Mouse (Mus musculus) CH12.LX (cell line): Measurements from ENCODE around the gene Atpaf1. TPM values are rescaled to one million over a fixed set of nuclear protein-coding genes. Genes with fewer than 3 reads are reported as not detected.

Experiments
- DNase-seq: peaks from one replicate; pipeline ENCODE4 v3.0.0-alpha.2; 2013; ENCODE audit errors: extremely low read depth
- H3K27ac ChIP-seq: 2 replicates; pipeline ENCODE4 v1.5.1; 2012; ENCODE audit warnings: low read depth, mild to moderate bottlenecking, control low read depth, moderate library complexity; ENCODE audit not compliant: insufficient read depth
- H3K27me3 ChIP-seq: replicated peaks from 2 replicates; pipeline ENCODE3; 2012; ENCODE audit warnings: inconsistent platforms
- H3K36me3 ChIP-seq, 2 experiments: replicated peaks in 1 of 2; 2 replicates each; pipeline versions ENCODE3 to v1.6.1; 2012; ENCODE audit warnings: inconsistent platforms in 1 of 2, low read length in 1 of 2, mild to moderate bottlenecking in 1 of 2, mixed read lengths in 1 of 2, moderate library complexity in 1 of 2; ENCODE audit not compliant: control insufficient read depth in 1 of 2, insufficient read depth in 1 of 2
- H3K4me1 ChIP-seq, 2 experiments: 2 replicates each; pipeline ENCODE4 v1.6.1; 2012; ENCODE audit warnings: inconsistent platforms in 1 of 2, moderate library complexity in 1 of 2; ENCODE audit not compliant: insufficient read depth in 2 of 2, control insufficient read depth in 1 of 2
- H3K4me2 ChIP-seq: 2 replicates; pipeline ENCODE4 v1.6.1; 2012; ENCODE audit warnings: low read depth, mild to moderate bottlenecking, control low read depth; ENCODE audit not compliant: poor library complexity, insufficient read depth, severe bottlenecking
- H3K4me3 ChIP-seq, 3 experiments: fragments of 150-350 bp in 1 of 3; sonication (generic) in 1 of 3; replicated peaks in 1 of 3; 2 replicates each; pipeline versions ENCODE3 to v1.5.1; 2011 to 2012; ENCODE audit warnings: low read depth in 2 of 3, low read length in 2 of 3, mild to moderate bottlenecking in 2 of 3, moderate library complexity in 2 of 3, control low read depth in 1 of 3, improper control_type of control experiment in 1 of 3, inconsistent platforms in 1 of 3, mixed read lengths in 1 of 3; ENCODE audit not compliant: poor library complexity in 1 of 3
- H3K79me2 ChIP-seq: replicated peaks from 2 replicates; pipeline ENCODE4 v1.6.1; 2012; ENCODE audit warnings: mild to moderate bottlenecking, moderate library complexity; ENCODE audit not compliant: control insufficient read depth, poor library complexity, insufficient read depth, severe bottlenecking; ENCODE audit errors: extremely low read depth
- H3K9ac ChIP-seq: 2 replicates; pipeline ENCODE4 v1.6.1; 2012; ENCODE audit warnings: low read depth, mild to moderate bottlenecking, control low read depth, moderate library complexity; ENCODE audit not compliant: insufficient read depth
- H3K9me3 ChIP-seq: replicated peaks from 2 replicates; pipeline ENCODE3; 2012; ENCODE audit warnings: low read length, inconsistent platforms, mixed read lengths
- BHLHE40 ChIP-seq: IDR thresholded peaks from 2 replicates; pipeline ENCODE4 v1.6.1; 2011; ENCODE audit warnings: mild to moderate bottlenecking, low read depth, low read length, improper control_type of control experiment
- CHD2 ChIP-seq: IDR thresholded peaks from 2 replicates; pipeline ENCODE4 v1.6.1; 2011; ENCODE audit warnings: low read length, improper control_type of control experiment
- CTCF ChIP-seq, 2 experiments: IDR thresholded peaks in 1 of 2; conservative IDR thresholded peaks in 1 of 2; 2 replicates each; pipeline ENCODE4 v1.5.1; 2011 to 2012; ENCODE audit warnings: low read depth in 2 of 2, low read length in 2 of 2, improper control_type of control experiment in 1 of 2, inconsistent platforms in 1 of 2, mild to moderate bottlenecking in 1 of 2, moderate library complexity in 1 of 2
- E2F4 ChIP-seq: IDR thresholded peaks from 2 replicates; pipeline ENCODE4 v1.6.1; 2011; ENCODE audit warnings: low read depth, low read length, improper control_type of control experiment; ENCODE audit not compliant: insufficient replicate concordance
- EP300 ChIP-seq: IDR thresholded peaks from 2 replicates; pipeline ENCODE4 v1.6.1; 2011; ENCODE audit warnings: low read length, improper control_type of control experiment
- ETS1 ChIP-seq: conservative IDR thresholded peaks from 2 replicates; pipeline ENCODE4 v1.6.1; 2012; ENCODE audit warnings: low read depth, mild to moderate bottlenecking, inconsistent platforms, low read length, improper control_type of control experiment, moderate library complexity
- IRF4 ChIP-seq: IDR thresholded peaks from 2 replicates; pipeline ENCODE4 v1.6.1; 2014; ENCODE audit warnings: low read depth, mild to moderate bottlenecking, inconsistent platforms, low read length, improper control_type of control experiment
- JUN ChIP-seq: IDR thresholded peaks from 2 replicates; pipeline ENCODE4 v1.6.1; 2011; ENCODE audit warnings: low read depth, mild to moderate bottlenecking, low read length, improper control_type of control experiment, moderate library complexity; ENCODE audit not compliant: insufficient read depth
- KAT2A ChIP-seq: IDR thresholded peaks from 2 replicates; pipeline ENCODE4 v1.6.1; 2012; ENCODE audit warnings: low read length, improper control_type of control experiment, inconsistent platforms; ENCODE audit not compliant: insufficient replicate concordance
- MAFK ChIP-seq: IDR thresholded peaks from 2 replicates; pipeline ENCODE4 v1.6.1; 2011; ENCODE audit warnings: low read length, improper control_type of control experiment; ENCODE audit not compliant: insufficient replicate concordance
- MEF2A ChIP-seq: IDR thresholded peaks from 2 replicates; pipeline ENCODE4 v1.6.1; 2014; ENCODE audit warnings: low read depth, mild to moderate bottlenecking, inconsistent platforms, low read length, improper control_type of control experiment, borderline replicate concordance
- NRF1 ChIP-seq: IDR thresholded peaks from 2 replicates; pipeline ENCODE4 v1.6.1; 2014; ENCODE audit warnings: low read depth, mild to moderate bottlenecking, inconsistent platforms, low read length, improper control_type of control experiment, moderate library complexity
- RAD21 ChIP-seq: IDR thresholded peaks from 2 replicates; pipeline ENCODE4 v1.6.1; 2011; ENCODE audit warnings: low read depth, mild to moderate bottlenecking, low read length, improper control_type of control experiment, moderate library complexity
- SIN3A ChIP-seq: IDR thresholded peaks from 2 replicates; pipeline ENCODE4 v1.6.1; 2012; ENCODE audit warnings: low read length, improper control_type of control experiment, inconsistent platforms
- SMC3 ChIP-seq: IDR thresholded peaks from 2 replicates; pipeline ENCODE4 v1.6.1; 2011; ENCODE audit warnings: low read depth, low read length, improper control_type of control experiment
- TBP ChIP-seq: conservative IDR thresholded peaks from 2 replicates; pipeline ENCODE4 v1.6.1; 2011; ENCODE audit warnings: low read depth, low read length, improper control_type of control experiment
- TCF12 ChIP-seq: IDR thresholded peaks from 2 replicates; pipeline ENCODE4 v1.6.1; 2014; ENCODE audit warnings: low read depth, mild to moderate bottlenecking, inconsistent platforms, low read length, improper control_type of control experiment
- UBTF ChIP-seq: IDR thresholded peaks from 2 replicates; pipeline ENCODE4 v1.6.1; 2012; ENCODE audit warnings: low read depth, mild to moderate bottlenecking, inconsistent platforms, low read length, improper control_type of control experiment, moderate library complexity
- ZNF384 ChIP-seq: IDR thresholded peaks from 2 replicates; pipeline ENCODE4 v1.6.1; 2012; ENCODE audit warnings: low read depth, low read length, improper control_type of control experiment, inconsistent platforms
- dilution Hi-C: fragments of 300-500 bp; cut with MboI; formaldehyde crosslinking; loops from 2 replicates; pipeline ENCODE4 v1.14.3; 2020; ENCODE audit warnings: low sequenced_read_pairs; ENCODE audit not compliant: extremely low pct_unique_long_range_greater_than_20kb, extremely low pct_ligation_motif_present
- in situ Hi-C: fragments of 300-500 bp; cut with MboI; formaldehyde crosslinking; loops from 3 replicates; pipeline ENCODE4 v1.14.3; 2019; ENCODE audit warnings: low sequenced_read_pairs, low pct_ligation_motif_present, low pct_unique_long_range_greater_than_20kb, mixed read lengths
- polyA plus RNA-seq: library from polyadenylated mRNA; unstranded; fragments of >175 nt; gene quantifications from 2 replicates; pipeline ENCODE4 v1.2.1, GENCODE M21; 2012; ENCODE audit warnings: low read depth; ENCODE audit not compliant: insufficient read length
- total RNA-seq, 2 experiments: library from RNA; depleted of rRNA; stranded (reverse); fragments of 300-350 nt in 1 of 2; fragments of >200 nt in 1 of 2; gene quantifications; 2 replicates each; pipeline ENCODE4 v1.2.3; 2012 to 2014

The Atpaf1 gene
- total and polyA plus RNA-seq, 3 experiments, result 24.3 to 36.3 (median 27.7) TPM

DNA sequence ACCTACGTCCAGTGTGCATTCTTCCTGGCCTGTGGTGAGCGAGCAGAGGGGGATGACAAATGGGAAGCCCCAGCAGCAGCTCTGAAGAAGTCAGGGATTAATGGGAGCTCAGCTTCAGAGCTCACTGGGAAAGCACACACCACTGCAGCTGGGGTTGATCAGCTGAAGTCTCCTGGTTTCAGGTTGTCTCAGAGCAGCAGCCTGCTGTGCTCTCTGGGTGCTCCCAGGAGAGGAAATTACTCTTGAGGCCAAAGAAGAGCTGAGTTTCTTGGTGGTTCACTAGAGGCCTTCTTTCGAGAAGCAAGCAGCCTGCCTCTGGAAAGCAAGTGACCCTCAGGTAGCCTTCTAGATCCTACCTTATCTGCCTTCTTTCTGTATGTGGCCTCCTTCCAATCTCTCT lies 36.3 kb downstream of the Atpaf1 start:
- Histone ChIP-seq H3K4me3 (peak overlapping the region in 1 of 3 experiments; percentile 12), H3K4me1 (peaks cover 20 to 60% of the 10 kb centered on the region in 2 experiments), H3K9ac (0 out of 2 replicates have a peak overlapping the region, but pooled peaks have one; percentile 3), H3K4me2 (peak overlapping the region; percentile 26), H3K36me3 (peaks cover 8 to 51% of the 10 kb centered on the region in 2 experiments), H3K79me2 (no peaks in the 10 kb centered on the region), H3K27me3 (no peaks in the 10 kb centered on the region), H3K27ac (peak overlapping the region; percentile 66; the same call in 1 of the 2 replicates), H3K9me3 (no peaks in the 10 kb centered on the region)
- DNase-seq, result peak; percentile 39
- in situ Hi-C loops, result loop anchor here (10.0 kb wide), 1 partner anchor 76 kb away; no protein-coding TSS in a partner anchor
- dilution Hi-C loops, result no loop called here
- TF ChIP-seq IRF4, result peak; percentile 87
- peak; percentile 48; the same call in 1 of the 2 replicates for TF ChIP-seq MEF2A
- 0 out of 2 replicates have a peak, but pooled peaks have one; percentile 57 for TF ChIP-seq UBTF
- 0 out of 2 replicates have a peak, but pooled peaks have one; percentile 18 for TF ChIP-seq KAT2A
- TF ChIP-seq CTCF (conservative IDR thresholded peaks at IDR 0.05 in 1 of 2, IDR thresholded peaks at IDR 0.05 in 1 of 2; ENCODE audit: low read depth in 2 of 2, low read length in 2 of 2), result no peak
- TF ChIP-seq TBP, result peak; percentile 41; the same call in 1 of the 2 replicates
- TF ChIP-seq EP300, result peak; percentile 75
- TF ChIP-seq NRF1, result no peak
- TF ChIP-seq ZNF384, result no peak
- peak; percentile 42; the same call in 1 of the 2 replicates for TF ChIP-seq TCF12
- peak; percentile 68 for TF ChIP-seq SIN3A
- TF ChIP-seq E2F4, result no peak
- 0 out of 2 replicates have a peak, but pooled peaks have one; percentile 13 for TF ChIP-seq SMC3
- TF ChIP-seq ETS1, result peak; percentile 90
- no peak for TF ChIP-seq CHD2
- no peak for TF ChIP-seq MAFK
- no peak for TF ChIP-seq JUN
- TF ChIP-seq BHLHE40, result peak; percentile 48

DNA sequence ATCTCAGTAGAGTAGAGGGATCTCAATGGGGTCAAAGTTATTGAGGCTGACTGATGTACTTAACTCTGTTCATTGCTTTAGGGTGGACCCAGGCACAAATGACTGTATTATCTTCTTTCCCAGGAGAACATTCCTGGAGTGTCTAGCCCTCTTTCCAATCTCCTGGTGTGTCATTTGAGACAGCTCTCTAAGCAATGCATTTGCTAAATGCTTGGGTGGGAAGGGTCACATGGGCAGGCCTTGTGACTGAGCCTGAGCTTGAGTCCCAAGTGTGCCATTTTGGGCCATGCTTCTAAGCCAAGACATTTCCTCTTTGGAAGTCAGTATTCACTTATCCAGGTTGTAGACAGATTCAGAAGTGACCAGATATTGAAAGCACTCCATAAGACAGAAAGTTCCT lies 36.8 kb downstream of the Atpaf1 start:
- no peaks in the 10 kb centered on the region for H3K79me2 ChIP-seq
- 0 out of 2 replicates have a peak overlapping the region, but pooled peaks have one; percentile 66 for H3K27ac ChIP-seq
- no peak for DNase-seq
- 0 out of 2 replicates have a peak overlapping the region, but pooled peaks have one; percentile 3 for H3K9ac ChIP-seq
- peak overlapping the region; percentile 26; the same call in 1 of the 2 replicates for H3K4me2 ChIP-seq
- H3K27me3 ChIP-seq, result no peaks in the 10 kb centered on the region
- H3K4me3 ChIP-seq, result no peak overlapping the region
- H3K9me3 ChIP-seq, result no peaks in the 10 kb centered on the region
- no peak for TF ChIP-seq RAD21
- in situ Hi-C loops (loop anchor here (10.0 kb wide), 1 partner anchor 77 kb away; no protein-coding TSS in a partner anchor), dilution Hi-C loops (no loop called here)
- peaks cover 20 to 60% of the 10 kb centered on the region in 2 experiments for H3K4me1 ChIP-seq
- H3K36me3 ChIP-seq, result peaks cover 4 to 46% of the 10 kb centered on the region in 2 experiments
